Mouse (Mus musculus): Measurements from ENCODE around the gene Trim8. TPM values are rescaled to one million over a fixed set of nuclear protein-coding genes. Genes with fewer than 3 reads are reported as not detected.

Gene Trim8
- polyA plus RNA-seq (2012; rRNA removed): 39.9 and 42.4 TPM in 2 replicates

DNA sequence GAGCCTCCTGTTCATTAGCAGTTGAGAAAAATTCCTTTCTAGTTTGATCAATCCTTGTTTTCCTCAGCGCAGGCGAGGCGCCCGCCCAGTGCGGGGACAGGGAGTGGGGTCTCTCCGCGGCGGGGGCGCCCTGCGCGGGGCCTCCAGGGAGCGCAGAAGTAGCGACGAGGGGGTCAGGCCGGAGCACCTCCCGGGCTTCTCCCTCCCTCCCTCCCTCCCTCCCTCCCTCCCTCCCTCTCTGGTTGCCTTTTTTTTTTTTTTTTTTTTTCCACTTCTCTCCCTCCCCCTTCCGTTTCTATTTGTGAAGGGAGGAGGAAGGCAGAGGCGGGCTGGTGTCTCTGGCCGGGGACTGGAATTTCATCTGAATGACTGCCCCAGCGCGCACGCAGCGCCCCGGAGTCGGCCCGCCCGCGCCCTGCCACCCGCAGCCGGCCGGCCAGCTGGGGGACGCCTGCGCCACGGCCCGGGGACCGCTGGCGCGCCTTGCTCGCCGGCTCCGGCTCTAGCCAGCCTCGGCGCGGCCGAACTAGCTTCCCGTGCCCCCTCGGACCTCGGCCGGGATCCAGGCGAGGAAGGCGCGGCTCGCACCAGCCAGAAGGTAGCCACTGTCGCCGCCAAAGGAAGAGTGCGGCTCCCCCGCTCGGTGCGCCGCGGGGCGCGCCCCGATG, at the start of gene Trim8:
TSS of gene Trim8 (plus strand) at position 302 of the 668 bp plus-strand sequence.

Other genes with a start within 250 kb of the Trim8 start
- 5.0 and 9.9 TPM in 2 replicates for gene Nfkb2, start 197.4 kb upstream of the Trim8 start, polyA plus RNA-seq (2012; rRNA removed)
- gene Psd, start 174.5 kb upstream of the Trim8 start, polyA plus RNA-seq (2012; rRNA removed): 214 and 221 TPM in 2 replicates
- gene Fbxl15, start 173.5 kb upstream of the Trim8 start, polyA plus RNA-seq (2012; rRNA removed): 29.5 and 29.6 TPM in 2 replicates
- 216 and 218 TPM in 2 replicates for gene Cuedc2, start 163.0 kb upstream of the Trim8 start, polyA plus RNA-seq (2012; rRNA removed)
- gene Mfsd13a, start 160.6 kb upstream of the Trim8 start, polyA plus RNA-seq (2012; rRNA removed): 10.6 and 11.1 TPM in 2 replicates
- gene 2310034G01Rik, start 151.4 kb upstream of the Trim8 start, polyA plus RNA-seq (2012; rRNA removed): 1.9 TPM in 2 replicates
- gene Actr1a, start 106.0 kb upstream of the Trim8 start, polyA plus RNA-seq (2012; rRNA removed): 193 and 203 TPM in 2 replicates
- gene Sufu, start 104.8 kb upstream of the Trim8 start, polyA plus RNA-seq (2012; rRNA removed): 22.4 and 23.7 TPM in 2 replicates
- 172 and 181 TPM in 2 replicates for gene Arl3, start 71.5 kb downstream of the Trim8 start, polyA plus RNA-seq (2012; rRNA removed)
- 12.6 and 16.3 TPM in 2 replicates for gene Sfxn2, start 71.7 kb downstream of the Trim8 start, polyA plus RNA-seq (2012; rRNA removed)
- 34.8 and 40.2 TPM in 2 replicates for gene Wbp1l, start 97.4 kb downstream of the Trim8 start, polyA plus RNA-seq (2012; rRNA removed)
- gene Cyp17a1, start 171.5 kb downstream of the Trim8 start, polyA plus RNA-seq (2012; rRNA removed): 0.04 TPM in 1 of 2 replicates, not detected in the other
- 10.1 and 11.9 TPM in 2 replicates for gene Borcs7, start 188.2 kb downstream of the Trim8 start, polyA plus RNA-seq (2012; rRNA removed)
- gene As3mt, start 205.8 kb downstream of the Trim8 start, polyA plus RNA-seq (2012; rRNA removed): 13.6 and 16.6 TPM in 2 replicates

All from central nervous system, embryonic 14 days (tissue).